Mouse (Mus musculus) embryonic facial prominence, embryonic 11.5 days (tissue): ENCODE data around the gene Dbp. TPM values are rescaled to one million over a fixed set of nuclear protein-coding genes. Genes with fewer than 3 reads are reported as not detected.

Source experiments
- ATAC-seq: fragments of 200-750 bp; cut with Nextera tagmentation; replicated peaks from 2 replicates; pipeline ENCODE4 v1.8.0; 2017; ENCODE audit warnings: low read depth; ENCODE audit not compliant: insufficient number of reproducible peaks, low FRiP score, low TSS enrichment
- DNase-seq: peaks from one replicate; pipeline ENCODE4 v3.0.0-alpha.2; 2015; ENCODE audit warnings: low spot score
- H3K27ac ChIP-seq: fragments of 300-500 bp; sonication (generic); replicated peaks from 2 replicates; pipeline ENCODE4 v1.5.1; 2014; ENCODE audit warnings: mild to moderate bottlenecking, low read depth, low read length, control low read depth
- H3K27me3 ChIP-seq: fragments of 300-500 bp; sonication (generic); 2 replicates; pipeline ENCODE4 v1.6.1; 2014; ENCODE audit warnings: mild to moderate bottlenecking, low read length, moderate library complexity, mixed read lengths; ENCODE audit not compliant: control insufficient read depth, insufficient read depth
- H3K36me3 ChIP-seq: fragments of 300-500 bp; sonication (generic); replicated peaks from 2 replicates; pipeline ENCODE4 v1.6.1; 2014; ENCODE audit warnings: low read depth, mild to moderate bottlenecking, low read length, moderate library complexity, mixed read lengths; ENCODE audit not compliant: control insufficient read depth, insufficient read depth
- H3K4me1 ChIP-seq: fragments of 300-500 bp; sonication (generic); 2 replicates; pipeline ENCODE4 v1.6.1; 2014; ENCODE audit warnings: low read length, mixed read lengths; ENCODE audit not compliant: control insufficient read depth, insufficient read depth
- H3K4me2 ChIP-seq: fragments of 300-500 bp; sonication (generic); 2 replicates; pipeline ENCODE4 v1.6.1; 2014; ENCODE audit warnings: low read depth, mild to moderate bottlenecking, control low read depth, low read length, moderate library complexity
- H3K4me3 ChIP-seq: fragments of 300-500 bp; sonication (generic); 2 replicates; pipeline ENCODE4 v1.5.1; 2014; ENCODE audit warnings: low read depth, low read length, control low read depth
- H3K9ac ChIP-seq: fragments of 300-500 bp; sonication (generic); replicated peaks from 2 replicates; pipeline ENCODE4 v1.6.1; 2014; ENCODE audit warnings: mild to moderate bottlenecking, control low read depth, low read length
- H3K9me3 ChIP-seq: fragments of 300-500 bp; sonication (generic); replicated peaks from 2 replicates; pipeline ENCODE4 v1.6.1; 2016; ENCODE audit warnings: mild to moderate bottlenecking, low read length, inconsistent platforms, mixed read lengths; ENCODE audit not compliant: control insufficient read depth
- WGBS: fragments of 180-500 bp; shearing (Covaris S2); extraction: QIAGEN DNeasy Blood & Tissue Kit; methylation state at CpG from one replicate; pipeline ENCODE4 v1.1.7; 2014; 5-methylcytosine and 5-hydroxymethylcytosine counted together
- polyA plus RNA-seq: library from polyadenylated mRNA; unstranded; fragments of >200 nt; fragmentation: Nextera tagmentation; extraction: Ambion mirVana; gene quantifications from 2 replicates; pipeline ENCODE4 v1.2.1, GENCODE M21; 2014

The Dbp gene
- polyA plus RNA-seq, 1 experiment from 2014 or later = 5.6 TPM

DNA sequence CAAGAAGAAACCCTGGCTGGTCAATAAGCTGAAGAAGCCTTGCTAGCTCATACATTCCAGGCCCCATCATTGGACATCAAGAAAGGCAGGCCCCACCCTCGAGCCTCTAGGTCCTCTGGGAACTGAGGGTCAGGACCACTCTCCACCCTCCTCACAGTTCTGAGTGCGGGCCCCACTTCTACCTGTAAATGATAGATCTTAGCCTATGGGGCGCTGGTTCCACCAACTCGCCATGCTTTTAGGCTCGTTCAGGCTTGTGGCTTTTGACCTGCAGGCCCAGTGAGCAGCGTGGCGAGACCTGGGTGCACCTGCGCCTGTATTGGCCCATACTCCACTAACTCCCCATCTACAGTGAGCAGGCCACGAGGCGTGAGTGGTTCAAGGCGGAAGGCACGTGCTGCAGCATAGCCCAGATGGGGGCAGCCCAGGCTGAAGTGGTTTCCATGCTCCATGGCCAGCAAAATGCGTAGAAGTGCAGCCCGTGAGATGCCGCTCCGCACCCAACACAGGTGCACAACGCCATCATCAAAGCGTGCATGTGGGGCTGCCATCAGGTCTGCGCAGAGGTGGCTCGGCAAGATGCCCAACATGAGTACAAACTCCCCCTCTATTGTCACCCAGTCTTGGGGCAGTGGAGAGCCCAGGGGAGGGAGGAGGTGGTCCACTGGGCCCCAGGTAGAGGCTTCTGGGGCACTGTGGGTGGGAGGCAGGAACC lies 5.7 kb downstream of the Dbp start:
- no peak for ATAC-seq
- no peaks in the 10 kb centered on the region for H3K9me3 ChIP-seq
- H3K36me3 ChIP-seq = peaks cover 11% of the 10 kb centered on the region
- H3K4me1 ChIP-seq = peaks cover 15% of the 10 kb centered on the region
- no peak overlapping the region for H3K9ac ChIP-seq
- H3K27ac ChIP-seq = no peak overlapping the region
- 90% methylated on average over 20 of the region's 20 CpGs for WGBS
- no peak overlapping the region for H3K4me3 ChIP-seq
- no peak overlapping the region for H3K4me2 ChIP-seq
- no peaks in the 10 kb centered on the region for H3K27me3 ChIP-seq
- DNase-seq = no peak

GRCm38 (mm10) chr7:45711316-45712021 lies 6.6 kb downstream of the Dbp start:
- ATAC-seq = no peak
- peaks cover 17% of the 10 kb centered on the region for H3K4me1 ChIP-seq
- 93% methylated on average over 24 of the region's 24 CpGs for WGBS

DNA sequence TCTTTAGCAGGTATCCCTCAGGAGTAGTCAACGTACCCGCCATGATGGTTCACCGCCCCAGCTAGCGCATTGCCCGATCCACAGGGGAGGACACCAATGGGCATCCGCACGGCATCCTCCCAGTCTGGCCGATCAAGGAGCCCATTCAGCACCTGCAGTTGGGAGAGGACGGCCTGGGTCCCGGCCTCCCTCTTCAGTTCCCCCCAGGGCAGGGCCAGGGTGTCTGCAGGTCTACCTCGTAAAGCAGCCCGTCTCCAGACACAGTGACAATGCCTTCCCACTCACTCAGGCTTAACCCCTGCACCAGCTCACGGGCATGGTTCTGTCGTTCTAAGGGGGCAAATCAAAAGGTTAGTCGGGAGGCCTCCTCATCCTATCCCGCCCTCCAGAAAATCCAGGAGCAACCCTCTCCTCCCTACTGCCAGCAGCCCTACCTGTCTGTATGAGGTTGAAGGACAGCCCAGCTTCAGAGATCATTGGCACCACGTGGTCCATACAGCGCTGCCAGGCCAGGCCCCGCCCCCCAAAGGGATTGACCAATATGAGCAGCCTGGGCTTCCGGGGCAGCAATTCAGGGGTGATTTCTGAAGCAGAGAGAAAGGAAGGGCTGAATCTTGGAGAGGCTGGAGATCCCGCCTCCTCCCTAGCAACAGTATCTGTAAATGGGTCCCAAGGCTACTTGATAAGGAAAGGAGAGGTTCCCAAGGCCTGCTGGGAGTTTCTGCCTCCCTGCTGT lies 7.3 kb downstream of the Dbp start:
- WGBS = 88% methylated on average over 21 of the region's 21 CpGs
- DNase-seq (no peak), ATAC-seq (no peak)
- Histone ChIP-seq H3K27me3 (no peaks in the 10 kb centered on the region), H3K9me3 (no peaks in the 10 kb centered on the region), H3K9ac (no peak overlapping the region), H3K36me3 (peaks cover 11% of the 10 kb centered on the region), H3K4me2 (0 out of 2 replicates have a peak overlapping the region, but pooled peaks have one; percentile 4), H3K4me1 (peaks cover 19% of the 10 kb centered on the region), H3K4me3 (no peak overlapping the region), H3K27ac (no peak overlapping the region)

More at GRCm38 (mm10) chr7:45711316-45712021, 6.6 kb downstream of the Dbp start:
- no peak overlapping the region for H3K9ac ChIP-seq
- no peak for DNase-seq
- H3K9me3 ChIP-seq = no peaks in the 10 kb centered on the region
- H3K36me3 ChIP-seq = peaks cover 11% of the 10 kb centered on the region
- H3K27ac ChIP-seq = no peak overlapping the region
- H3K27me3 ChIP-seq = no peaks in the 10 kb centered on the region
- H3K4me3 ChIP-seq = no peak overlapping the region
- no peak overlapping the region for H3K4me2 ChIP-seq

DNA sequence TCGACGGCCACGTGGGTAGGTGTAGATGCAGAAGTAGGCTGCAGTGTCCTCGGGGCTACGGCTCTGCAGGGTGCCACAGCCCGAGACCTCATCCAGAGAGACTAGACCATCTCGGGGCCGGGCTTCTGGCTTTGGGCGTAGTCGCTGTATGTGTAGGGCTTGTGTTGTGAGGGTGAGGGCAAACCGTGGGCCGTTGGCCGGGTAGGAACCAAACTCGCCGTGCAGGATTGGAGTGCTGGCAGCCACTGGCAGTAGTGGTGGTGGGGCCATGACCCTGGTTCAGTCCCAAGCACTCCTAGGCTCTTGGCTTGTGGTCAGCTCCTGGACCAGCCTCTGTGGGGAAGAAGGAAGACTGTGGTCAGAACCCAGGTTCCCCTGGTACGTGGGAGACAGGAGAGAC lies 8.5 kb downstream of the Dbp start:
- H3K9ac ChIP-seq = no peak overlapping the region
- no peaks in the 10 kb centered on the region for H3K27me3 ChIP-seq
- H3K9me3 ChIP-seq = no peaks in the 10 kb centered on the region
- DNase-seq = no peak
- no peak overlapping the region for H3K4me2 ChIP-seq
- WGBS = 87% methylated on average over 16 of the region's 16 CpGs
- H3K4me3 ChIP-seq = no peak overlapping the region
- peaks cover 11% of the 10 kb centered on the region for H3K36me3 ChIP-seq
- peaks cover 15% of the 10 kb centered on the region for H3K4me1 ChIP-seq
- no peak for ATAC-seq
- H3K27ac ChIP-seq = no peak overlapping the region

DNA sequence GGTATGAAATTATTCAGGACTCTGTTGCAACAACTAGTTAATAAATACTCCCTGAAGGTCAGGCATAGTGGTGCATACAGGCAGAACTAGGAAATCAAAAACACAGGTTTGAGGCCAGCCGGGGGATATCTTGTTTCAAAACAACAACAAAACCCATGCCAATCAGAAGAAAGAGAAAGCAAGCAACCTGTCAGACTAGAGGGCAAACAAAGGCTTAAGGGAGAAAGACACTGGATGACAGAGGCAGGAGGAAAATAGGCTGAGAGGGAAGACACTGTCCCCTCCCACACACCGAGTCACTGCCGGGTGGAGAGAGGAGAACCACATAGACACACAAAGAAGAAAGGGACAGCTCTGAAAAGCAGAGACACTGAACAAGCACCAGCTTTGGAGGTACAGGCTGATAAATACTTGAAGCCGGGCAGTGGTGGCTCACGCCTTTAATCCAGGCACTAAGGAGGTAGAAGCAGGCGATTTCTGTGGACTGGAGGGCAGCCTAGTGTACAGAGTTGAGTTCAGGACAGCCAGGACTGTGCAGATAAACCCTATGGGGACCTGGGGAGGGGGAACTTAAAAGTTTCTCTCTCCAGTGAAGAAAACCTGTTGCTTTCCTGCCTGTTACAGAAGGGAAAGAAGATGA lies 9.1 kb downstream of the Dbp start:
- DNase-seq (no peak), ATAC-seq (no peak)
- WGBS = 89% methylated on average over 6 of the region's 6 CpGs
- Histone ChIP-seq H3K27me3 (no peaks in the 10 kb centered on the region), H3K4me2 (peak overlapping the region; percentile 85; the same call in 1 of the 2 replicates), H3K36me3 (peaks cover 11% of the 10 kb centered on the region), H3K27ac (no peak overlapping the region), H3K9me3 (no peaks in the 10 kb centered on the region), H3K9ac (peak overlapping the region; percentile 28), H3K4me3 (peak overlapping the region; percentile 67; the same call in 1 of the 2 replicates), H3K4me1 (peaks cover 10% of the 10 kb centered on the region)

DNA sequence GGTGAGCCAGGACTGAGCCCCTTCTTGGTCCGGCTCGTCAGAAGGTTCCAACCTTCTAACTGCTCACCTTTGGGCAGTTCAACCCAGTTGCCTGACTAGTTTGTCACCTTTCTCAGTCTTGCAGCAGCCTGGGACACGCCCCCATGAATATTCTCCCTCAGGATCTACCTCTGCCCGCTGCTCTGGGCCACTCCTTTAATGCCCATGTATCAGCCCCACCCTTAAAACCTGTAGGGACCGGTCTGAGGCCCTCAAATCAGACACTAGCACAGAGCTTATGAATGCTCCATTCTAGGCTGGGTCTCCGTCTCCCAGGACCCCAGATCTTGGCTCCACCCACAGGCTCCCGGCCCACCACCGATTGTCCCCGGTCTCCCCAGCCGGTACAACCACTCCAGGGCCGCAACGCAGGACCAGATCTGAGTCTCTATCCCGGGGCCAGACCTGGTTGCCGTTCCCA lies 9.8 kb downstream of the Dbp start:
- Histone ChIP-seq H3K4me3 (peak overlapping the region; percentile 67), H3K9ac (peak overlapping the region; percentile 65), H3K27me3 (no peaks in the 10 kb centered on the region), H3K9me3 (no peaks in the 10 kb centered on the region), H3K27ac (no peak overlapping the region), H3K4me2 (peak overlapping the region; percentile 85), H3K4me1 (peaks cover 10% of the 10 kb centered on the region), H3K36me3 (peaks cover 13% of the 10 kb centered on the region)
- no peak; the same call in none of the 2 replicates for ATAC-seq
- 8% methylated on average over 14 of the region's 14 CpGs for WGBS
- DNase-seq = no peak

DNA sequence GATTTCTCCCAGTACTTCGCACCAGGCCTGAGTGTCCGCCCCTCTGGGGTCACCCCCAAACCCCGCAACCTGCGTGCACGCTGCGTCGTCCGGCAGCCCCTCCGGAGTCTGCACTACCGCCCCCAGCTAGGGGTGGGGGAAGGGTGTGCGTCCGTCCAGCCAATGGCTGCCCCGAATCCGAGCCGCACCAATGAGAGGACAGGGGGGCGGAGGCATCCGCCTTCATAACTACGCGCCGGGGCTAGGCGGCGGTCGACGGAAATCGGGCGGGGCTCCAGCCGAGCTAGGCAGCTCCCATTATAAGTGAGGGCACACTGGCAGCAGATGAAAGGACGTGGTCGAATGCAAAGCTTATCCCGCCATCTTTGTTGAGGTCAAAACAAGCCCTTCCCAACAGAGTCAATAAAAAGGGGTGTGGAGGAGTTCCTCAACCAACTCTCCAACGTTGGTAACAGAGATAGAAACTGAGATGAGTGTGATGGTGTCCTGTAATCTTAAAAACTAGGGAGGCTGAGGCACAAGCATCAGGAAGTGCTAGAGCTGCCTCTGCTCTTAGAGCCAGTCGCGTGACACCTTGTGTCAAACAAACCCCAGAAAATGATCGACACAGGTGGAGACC lies 10.3 kb downstream of the Dbp start, which contains the start of gene Rpl18:
Gene Rpl18 (plus strand): TSS at position 368 of the 619 bp plus-strand sequence.
- peak within 1 kb of the TSS; percentile 65 for H3K9ac ChIP-seq
- peaks cover 17% of the 10 kb centered on the region for H3K36me3 ChIP-seq
- peak within 1 kb of the TSS; percentile 67 for H3K4me3 ChIP-seq
- WGBS = 8% methylated on average over 34 of the region's 34 CpGs
- H3K27ac ChIP-seq = no peak within 1 kb of the TSS
- peak; percentile 98 for DNase-seq
- peak within 1 kb of the TSS; percentile 85 for H3K4me2 ChIP-seq
- H3K4me1 ChIP-seq = peaks cover 10% of the 10 kb centered on the region
- ATAC-seq = peak; percentile 86
- H3K27me3 ChIP-seq = no peaks in the 10 kb centered on the region
- no peaks in the 10 kb centered on the region for H3K9me3 ChIP-seq
